Mouse (Mus musculus) cerebellum, postnatal 4 days (tissue): ENCODE measurements around the gene Scarb1.

Experiments used
- DNase-seq, 2 experiments: peaks; one replicate each; pipeline ENCODE4 v3.0.0; 2022; ENCODE audit warnings: low spot score in 2 of 2, mixed read lengths in 1 of 2

Scarb1 gene

DNA sequence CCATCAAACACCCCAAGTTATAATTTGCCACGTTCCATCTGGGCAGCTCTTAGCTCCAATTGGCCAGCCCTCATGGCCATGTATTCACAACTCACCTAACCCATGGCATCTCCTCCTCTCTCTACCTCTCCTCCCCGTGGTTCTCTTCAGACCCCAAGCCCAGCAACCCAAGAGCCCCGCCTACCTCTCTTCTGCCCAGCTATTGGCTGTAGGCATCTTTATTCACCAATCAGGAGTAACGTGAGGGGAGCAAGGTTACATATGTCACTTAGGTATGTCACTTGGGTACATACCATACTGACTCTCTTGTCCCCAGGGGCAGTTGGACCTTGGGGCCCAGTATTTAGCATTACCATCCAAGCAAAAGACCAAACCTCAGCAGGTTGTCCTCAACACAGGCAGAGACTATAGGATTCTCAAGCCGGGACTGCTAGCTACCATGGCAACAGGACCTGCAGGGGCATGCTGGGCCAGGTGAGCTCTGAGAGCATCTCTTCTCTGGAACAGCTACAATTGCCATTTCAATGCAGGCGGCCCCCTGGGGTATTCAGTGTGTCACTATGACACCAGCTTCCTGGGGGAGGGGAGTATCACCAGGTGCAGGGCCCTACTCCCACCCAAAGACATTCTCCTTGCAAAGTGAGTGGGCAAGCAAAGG lies 100.6 kb downstream of the Scarb1 start:
- DNase-seq = no peak

- no peak for DNase-seq
Measured at GRCm38 (mm10) chr5:125235874-125236273, 105.0 kb downstream of the Scarb1 start.

- no peak for DNase-seq
Measured at GRCm38 (mm10) chr5:125235398-125235797, 105.5 kb downstream of the Scarb1 start.

DNA sequence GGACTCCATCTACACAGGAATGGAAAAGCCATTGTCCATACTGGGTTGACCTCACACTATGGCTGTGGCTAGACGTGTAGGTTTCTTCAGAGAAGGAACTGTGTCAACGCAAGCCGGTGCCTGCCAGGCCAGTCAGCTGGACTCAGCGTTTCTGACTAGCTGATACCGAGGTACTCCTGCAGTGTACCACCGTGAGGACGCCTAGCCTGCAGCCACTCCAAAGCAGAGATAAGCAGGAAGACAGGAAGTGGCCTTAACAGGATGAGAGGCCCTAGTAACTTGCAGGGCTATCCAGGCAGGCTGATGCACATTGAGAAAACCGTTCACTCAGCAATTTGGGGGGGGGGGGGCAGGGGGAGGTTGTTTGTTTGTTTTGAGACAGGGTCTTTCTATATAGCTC lies 106.5 kb downstream of the Scarb1 start:
- no peak for DNase-seq

GRCm38 (mm10) chr5:125233478-125233877 lies 107.4 kb downstream of the Scarb1 start:
- no peak for DNase-seq

DNA sequence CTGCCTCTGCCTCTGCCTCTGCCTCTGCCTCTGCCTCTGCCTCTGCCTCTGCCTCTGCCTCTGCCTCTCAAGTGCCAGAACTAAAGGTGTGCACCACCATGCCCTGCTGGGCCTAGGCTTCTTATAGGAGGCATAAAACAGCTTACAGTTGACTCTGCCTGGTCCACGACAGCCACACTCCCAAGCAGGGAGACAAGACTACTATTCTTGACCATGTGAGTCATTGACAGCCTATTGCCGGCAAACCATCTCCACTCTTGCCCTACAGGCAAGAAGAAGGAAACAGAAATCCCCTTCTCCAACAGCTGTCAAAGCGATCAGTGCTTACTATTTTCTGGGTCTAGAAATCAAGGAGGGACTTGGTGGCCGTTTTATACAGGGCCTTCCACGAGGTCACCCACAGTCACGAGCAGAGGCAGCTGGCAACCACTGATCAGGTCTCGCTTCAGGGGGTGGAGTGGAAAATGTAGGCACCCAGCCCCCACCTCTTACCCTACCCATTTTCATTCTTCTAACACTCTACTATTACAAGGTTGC lies 108.4 kb downstream of the Scarb1 start:
- DNase-seq = no peak

- no peak for DNase-seq
Measured at GRCm38 (mm10) chr5:125230463-125230862, 110.4 kb downstream of the Scarb1 start.

DNA sequence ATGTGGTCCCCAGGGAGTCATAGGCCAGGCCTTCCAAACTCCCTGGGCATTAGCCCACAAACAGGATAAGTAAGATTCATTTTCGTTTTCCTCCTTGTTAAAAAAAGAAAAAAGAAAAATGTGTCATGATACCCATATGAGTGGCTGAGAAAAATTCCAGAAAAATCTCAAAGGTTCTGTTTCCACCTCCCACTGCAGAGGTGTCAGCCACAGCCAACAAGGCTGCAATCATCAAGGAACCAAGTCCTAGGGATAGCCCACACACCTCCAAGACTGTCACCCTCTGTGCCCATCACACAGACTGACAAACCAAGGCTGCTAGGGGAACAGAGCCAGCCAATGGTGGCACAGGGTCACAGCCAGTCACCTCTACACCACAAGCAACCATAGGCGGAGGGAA lies 111.8 kb downstream of the Scarb1 start:
- no peak for DNase-seq

DNA sequence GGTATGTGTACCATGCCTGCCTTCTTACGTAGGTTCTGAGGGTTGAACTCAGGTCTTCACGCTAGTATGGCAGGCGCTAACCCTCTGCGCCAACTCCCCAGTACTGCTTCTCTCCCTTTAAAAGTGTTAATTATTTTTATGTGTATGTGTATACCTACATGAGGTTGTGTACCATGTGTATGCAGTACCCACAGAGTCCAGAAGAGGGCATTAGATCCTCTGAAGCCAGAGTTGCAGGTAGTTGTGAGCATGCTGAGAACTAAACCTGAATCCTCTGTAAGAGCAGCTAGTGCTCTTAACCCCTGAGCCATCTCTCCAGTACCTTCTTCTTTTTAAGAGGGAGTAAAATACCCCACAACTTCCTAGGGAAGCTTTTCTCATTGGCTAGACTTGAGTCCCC lies 113.2 kb downstream of the Scarb1 start:
- DNase-seq = no peak
